Mouse (Mus musculus): ENCODE data around the gene Sod2.

DNA sequence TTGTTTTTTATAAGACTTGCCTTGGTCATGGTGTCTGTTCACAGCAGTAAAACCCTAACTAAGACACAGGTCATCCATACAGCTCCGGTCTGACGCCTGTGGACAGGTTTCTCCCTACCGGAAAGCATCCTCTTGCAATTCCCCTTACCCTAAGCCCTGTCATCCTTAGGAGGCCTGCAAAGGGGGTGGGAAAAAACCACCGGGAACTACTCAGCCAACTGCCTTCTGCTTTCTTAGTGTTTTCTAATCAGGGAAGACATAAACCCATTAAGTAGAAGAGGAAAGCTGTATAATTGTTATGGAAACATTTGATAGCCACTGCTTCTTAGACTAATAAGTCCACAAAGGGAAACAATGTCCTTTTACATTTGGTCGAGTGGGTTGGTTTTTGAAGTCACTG lies 338 bp downstream of the Sod2 start:
- TF ChIP-seq POLR2A (IDR thresholded peaks at IDR 0.05; ENCODE audit: borderline replicate concordance, extremely low read depth, low read depth, low read length): no peak
- no peak for TF ChIP-seq CTCF (IDR thresholded peaks at IDR 0.05; ENCODE audit: insufficient read depth, low read length)

Data from lung, adult 2 months (tissue).